Mouse (Mus musculus) CH12.LX (cell line): ENCODE results near the gene Slc26a9. TPM values are rescaled to one million over a fixed set of nuclear protein-coding genes. Genes with fewer than 3 reads are reported as not detected.

Experiments used
- DNase-seq: peaks from one replicate; pipeline ENCODE4 v3.0.0-alpha.2; 2013; ENCODE audit errors: extremely low read depth
- H3K27ac ChIP-seq: 2 replicates; pipeline ENCODE4 v1.5.1; 2012; ENCODE audit warnings: low read depth, mild to moderate bottlenecking, control low read depth, moderate library complexity; ENCODE audit not compliant: insufficient read depth
- H3K27me3 ChIP-seq: replicated peaks from 2 replicates; pipeline ENCODE3; 2012; ENCODE audit warnings: inconsistent platforms
- H3K36me3 ChIP-seq, 2 experiments: replicated peaks in 1 of 2; 2 replicates each; pipeline versions ENCODE3 to v1.6.1; 2012; ENCODE audit warnings: inconsistent platforms in 1 of 2, low read length in 1 of 2, mild to moderate bottlenecking in 1 of 2, mixed read lengths in 1 of 2, moderate library complexity in 1 of 2; ENCODE audit not compliant: control insufficient read depth in 1 of 2, insufficient read depth in 1 of 2
- H3K4me1 ChIP-seq, 2 experiments: 2 replicates each; pipeline ENCODE4 v1.6.1; 2012; ENCODE audit warnings: inconsistent platforms in 1 of 2, moderate library complexity in 1 of 2; ENCODE audit not compliant: insufficient read depth in 2 of 2, control insufficient read depth in 1 of 2
- H3K4me2 ChIP-seq: 2 replicates; pipeline ENCODE4 v1.6.1; 2012; ENCODE audit warnings: low read depth, mild to moderate bottlenecking, control low read depth; ENCODE audit not compliant: poor library complexity, insufficient read depth, severe bottlenecking
- H3K4me3 ChIP-seq, 3 experiments: fragments of 150-350 bp in 1 of 3; sonication (generic) in 1 of 3; replicated peaks in 1 of 3; 2 replicates each; pipeline versions ENCODE3 to v1.5.1; 2011 to 2012; ENCODE audit warnings: low read depth in 2 of 3, low read length in 2 of 3, mild to moderate bottlenecking in 2 of 3, moderate library complexity in 2 of 3, control low read depth in 1 of 3, improper control_type of control experiment in 1 of 3, inconsistent platforms in 1 of 3, mixed read lengths in 1 of 3; ENCODE audit not compliant: poor library complexity in 1 of 3
- H3K79me2 ChIP-seq: replicated peaks from 2 replicates; pipeline ENCODE4 v1.6.1; 2012; ENCODE audit warnings: mild to moderate bottlenecking, moderate library complexity; ENCODE audit not compliant: control insufficient read depth, poor library complexity, insufficient read depth, severe bottlenecking; ENCODE audit errors: extremely low read depth
- H3K9ac ChIP-seq: 2 replicates; pipeline ENCODE4 v1.6.1; 2012; ENCODE audit warnings: low read depth, mild to moderate bottlenecking, control low read depth, moderate library complexity; ENCODE audit not compliant: insufficient read depth
- H3K9me3 ChIP-seq: replicated peaks from 2 replicates; pipeline ENCODE3; 2012; ENCODE audit warnings: low read length, inconsistent platforms, mixed read lengths
- CHD1 ChIP-seq: IDR thresholded peaks from 2 replicates; pipeline ENCODE4 v1.6.1; 2012; ENCODE audit warnings: low read depth, low read length, improper control_type of control experiment, inconsistent platforms
- CHD2 ChIP-seq: IDR thresholded peaks from 2 replicates; pipeline ENCODE4 v1.6.1; 2011; ENCODE audit warnings: low read length, improper control_type of control experiment
- ELF1 ChIP-seq: IDR thresholded peaks from 2 replicates; pipeline ENCODE4 v1.6.1; 2014; ENCODE audit warnings: low read depth, mild to moderate bottlenecking, inconsistent platforms, low read length, improper control_type of control experiment
- EP300 ChIP-seq: IDR thresholded peaks from 2 replicates; pipeline ENCODE4 v1.6.1; 2011; ENCODE audit warnings: low read length, improper control_type of control experiment
- ETS1 ChIP-seq: conservative IDR thresholded peaks from 2 replicates; pipeline ENCODE4 v1.6.1; 2012; ENCODE audit warnings: low read depth, mild to moderate bottlenecking, inconsistent platforms, low read length, improper control_type of control experiment, moderate library complexity
- IRF4 ChIP-seq: IDR thresholded peaks from 2 replicates; pipeline ENCODE4 v1.6.1; 2014; ENCODE audit warnings: low read depth, mild to moderate bottlenecking, inconsistent platforms, low read length, improper control_type of control experiment
- MXI1 ChIP-seq: IDR thresholded peaks from 2 replicates; pipeline ENCODE4 v1.6.1; 2011; ENCODE audit warnings: mild to moderate bottlenecking, low read depth, low read length, improper control_type of control experiment
- NELFE ChIP-seq: IDR thresholded peaks from 2 replicates; pipeline ENCODE4 v1.6.1; 2011; ENCODE audit warnings: low read depth, low read length, improper control_type of control experiment
- NRF1 ChIP-seq: IDR thresholded peaks from 2 replicates; pipeline ENCODE4 v1.6.1; 2014; ENCODE audit warnings: low read depth, mild to moderate bottlenecking, inconsistent platforms, low read length, improper control_type of control experiment, moderate library complexity
- PAX5 ChIP-seq: IDR thresholded peaks from 2 replicates; pipeline ENCODE4 v1.6.1; 2012; ENCODE audit warnings: low read length, inconsistent platforms, mixed read lengths
- RAD21 ChIP-seq: IDR thresholded peaks from 2 replicates; pipeline ENCODE4 v1.6.1; 2011; ENCODE audit warnings: low read depth, mild to moderate bottlenecking, low read length, improper control_type of control experiment, moderate library complexity
- TBP ChIP-seq: conservative IDR thresholded peaks from 2 replicates; pipeline ENCODE4 v1.6.1; 2011; ENCODE audit warnings: low read depth, low read length, improper control_type of control experiment
- TCF12 ChIP-seq: IDR thresholded peaks from 2 replicates; pipeline ENCODE4 v1.6.1; 2014; ENCODE audit warnings: low read depth, mild to moderate bottlenecking, inconsistent platforms, low read length, improper control_type of control experiment
- ZKSCAN1 ChIP-seq: IDR thresholded peaks from 2 replicates; pipeline ENCODE4 v1.6.1; 2012; ENCODE audit warnings: low read depth, inconsistent platforms, low read length, improper control_type of control experiment, borderline replicate concordance
- ZNF384 ChIP-seq: IDR thresholded peaks from 2 replicates; pipeline ENCODE4 v1.6.1; 2012; ENCODE audit warnings: low read depth, low read length, improper control_type of control experiment, inconsistent platforms
- dilution Hi-C: fragments of 300-500 bp; cut with MboI; formaldehyde crosslinking; loops from 2 replicates; pipeline ENCODE4 v1.14.3; 2020; ENCODE audit warnings: low sequenced_read_pairs; ENCODE audit not compliant: extremely low pct_unique_long_range_greater_than_20kb, extremely low pct_ligation_motif_present
- in situ Hi-C: fragments of 300-500 bp; cut with MboI; formaldehyde crosslinking; loops from 3 replicates; pipeline ENCODE4 v1.14.3; 2019; ENCODE audit warnings: low sequenced_read_pairs, low pct_ligation_motif_present, low pct_unique_long_range_greater_than_20kb, mixed read lengths
- polyA plus RNA-seq: library from polyadenylated mRNA; unstranded; fragments of >175 nt; gene quantifications from 2 replicates; pipeline ENCODE4 v1.2.1, GENCODE M21; 2012; ENCODE audit warnings: low read depth; ENCODE audit not compliant: insufficient read length
- total RNA-seq, 2 experiments: library from RNA; depleted of rRNA; stranded (reverse); fragments of 300-350 nt in 1 of 2; fragments of >200 nt in 1 of 2; gene quantifications; 2 replicates each; pipeline ENCODE4 v1.2.3; 2012 to 2014

Slc26a9 gene
- total and polyA plus RNA-seq, 3 experiments, result 0.31 TPM; not detected in 2

- Histone ChIP-seq H3K9me3 (no peaks in the 10 kb centered on the region), H3K27me3 (peaks cover 5% of the 10 kb centered on the region)
- TF ChIP-seq MXI1, result no peak
- no peak for TF ChIP-seq PAX5
- no peak for TF ChIP-seq NRF1
- no peak for TF ChIP-seq CHD1
- no peak for TF ChIP-seq ZKSCAN1
- no peak for TF ChIP-seq IRF4
- no peak for TF ChIP-seq TBP
- no peak for TF ChIP-seq RAD21
- no peak for TF ChIP-seq ELF1
- TF ChIP-seq, all 38 proteins: peak for 0
- in situ Hi-C loops (no loop called here), dilution Hi-C loops (no loop called here)
- Histone ChIP-seq H3K36me3 (no peaks in the 10 kb centered on the region), H3K79me2 (no peaks in the 10 kb centered on the region), H3K4me1 (peaks cover 3 to 11% of the 10 kb centered on the region in 2 experiments), H3K4me3 (no peak overlapping the region), H3K27ac (no peak overlapping the region), H3K9ac (no peak overlapping the region), H3K4me2 (no peak overlapping the region)
- no peak for DNase-seq
Measured at GRCm38 (mm10) chr1:131801071-131801470, 57.2 kb downstream of the Slc26a9 start.

DNA sequence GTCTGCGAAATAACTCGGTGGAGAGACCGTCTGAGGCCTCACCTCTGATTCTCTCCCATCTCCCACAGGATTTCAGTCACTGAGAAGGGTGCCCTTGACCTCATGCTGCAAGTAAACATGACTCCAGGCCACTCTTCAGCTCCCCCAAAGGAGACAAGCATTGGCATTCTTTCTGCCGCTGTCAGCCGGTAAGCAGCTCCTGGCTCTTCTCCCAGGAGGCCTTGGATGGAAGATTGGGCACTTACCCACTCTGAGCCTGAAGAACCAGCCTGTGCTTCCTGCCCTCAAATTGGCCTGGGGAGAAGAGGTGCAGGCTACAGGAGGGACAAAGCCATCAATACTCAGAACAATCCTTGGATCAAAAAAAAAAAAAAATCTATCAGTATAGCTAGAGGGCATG, 58.8 kb downstream of the Slc26a9 start:
- Histone ChIP-seq H3K27ac (no peak overlapping the region), H3K9ac (no peak overlapping the region), H3K4me3 (no peak overlapping the region), H3K9me3 (no peaks in the 10 kb centered on the region), H3K4me1 (peaks cover 3 to 11% of the 10 kb centered on the region in 2 experiments), H3K79me2 (no peaks in the 10 kb centered on the region), H3K36me3 (no peaks in the 10 kb centered on the region), H3K4me2 (no peak overlapping the region), H3K27me3 (peaks cover 5% of the 10 kb centered on the region)
- TF ChIP-seq CHD1 (no peak), MXI1 (no peak), IRF4 (no peak), ETS1 (no peak), EP300 (no peak)
- dilution Hi-C loops, result no loop called here
- DNase-seq, result no peak
- in situ Hi-C loops, result no loop called here

DNA sequence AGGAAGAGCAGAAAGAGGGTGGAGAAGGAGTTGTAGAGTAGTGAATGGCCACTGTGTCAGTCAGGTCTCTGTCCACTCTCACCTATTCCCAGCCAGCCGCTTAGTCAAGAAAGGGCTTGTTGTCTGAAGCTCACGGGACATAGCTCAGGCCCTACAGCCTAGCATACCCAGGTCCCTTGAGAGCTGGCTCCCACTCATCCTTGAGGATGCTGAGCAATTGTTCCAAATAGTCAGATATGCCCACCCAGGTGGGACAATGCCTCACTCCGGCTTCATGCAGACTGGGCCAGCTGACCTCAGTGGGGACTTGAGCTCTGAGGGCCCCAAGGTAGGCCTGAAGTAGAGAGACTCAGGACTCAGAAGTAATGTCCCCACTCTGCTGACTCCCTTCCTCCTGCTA, 60.3 kb downstream of the Slc26a9 start:
- H3K27ac ChIP-seq, result no peak overlapping the region
- no peak overlapping the region for H3K4me3 ChIP-seq
- no peak overlapping the region for H3K9ac ChIP-seq
- no peak for DNase-seq
- H3K79me2 ChIP-seq, result no peaks in the 10 kb centered on the region
- H3K27me3 ChIP-seq, result peaks cover 3% of the 10 kb centered on the region
- no peak overlapping the region for H3K4me2 ChIP-seq
- H3K4me1 ChIP-seq, result peaks cover 3 to 11% of the 10 kb centered on the region in 2 experiments
- in situ Hi-C loops (no loop called here), dilution Hi-C loops (no loop called here)
- TF ChIP-seq NELFE, result no peak
- no peak for TF ChIP-seq ZNF384
- no peak for TF ChIP-seq CHD1
- TF ChIP-seq CHD2, result no peak
- no peak for TF ChIP-seq TCF12
- no peaks in the 10 kb centered on the region for H3K36me3 ChIP-seq
- H3K9me3 ChIP-seq, result no peaks in the 10 kb centered on the region
